Mouse (Mus musculus) neutrophil, adult 65 days (primary cell): ENCODE data around the gene BC107364. TPM values are rescaled to one million over a fixed set of nuclear protein-coding genes. Genes with fewer than 3 reads are reported as not detected.

ENCODE experiments used
- total RNA-seq: library from RNA; stranded (reverse); gene quantifications from 2 replicates; pipeline ENCODE4 v1.2.4, GENCODE M21; 2023

The BC107364 gene
- total RNA-seq, result not detected in 2 replicates

DNA sequence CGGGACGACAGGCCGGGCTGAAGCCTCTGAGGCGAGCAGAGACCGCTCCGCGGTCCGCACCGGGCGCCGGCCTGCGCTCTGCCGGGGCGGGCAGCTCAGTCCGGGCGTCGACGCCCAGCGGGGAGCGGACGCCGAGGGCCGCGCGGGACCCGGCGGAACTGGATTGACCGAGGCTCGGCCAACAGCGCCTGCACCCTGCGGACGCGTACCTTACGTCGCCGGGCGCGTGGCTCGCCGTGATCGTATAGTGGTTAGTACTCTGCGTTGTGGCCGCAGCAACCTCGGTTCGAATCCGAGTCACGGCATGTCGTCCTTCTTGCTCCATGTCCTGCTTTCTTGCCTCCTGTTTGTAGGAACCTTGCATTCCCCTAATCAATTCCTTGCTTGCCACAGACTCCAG lies at the start of gene BC107364:
Gene BC107364 (minus strand): TSS at position 45 of the 400 bp plus-strand sequence.

Other genes starting within 250 kb of the BC107364 start
- 1.1 and 2.9 TPM in 2 replicates for gene Bola1, start 232.6 kb downstream of the BC107364 start, total RNA-seq
- gene Hist2h2ab, start 232.4 kb downstream of the BC107364 start, total RNA-seq, result 11.8 and 12.8 TPM in 2 replicates
- gene Hist2h2ac, start 231.4 kb downstream of the BC107364 start, total RNA-seq, result 166 and 197 TPM in 2 replicates
- gene Hist2h2be, start 231.2 kb downstream of the BC107364 start, total RNA-seq, result 1.2 and 2.1 TPM in 2 replicates
- gene Hist2h3c2, start 213.2 kb downstream of the BC107364 start, total RNA-seq, result 234 and 345 TPM in 2 replicates
- 1,826 and 2,294 TPM in 2 replicates for gene Hist2h2aa2, start 212.0 kb downstream of the BC107364 start, total RNA-seq
- 29.7 and 30.1 TPM in 2 replicates for gene Hist2h2aa1, start 206.8 kb downstream of the BC107364 start, total RNA-seq
- gene Hist2h3c1, start 205.6 kb downstream of the BC107364 start, total RNA-seq, result not detected in 2 replicates
- gene Hist2h4, start 189.0 kb downstream of the BC107364 start, total RNA-seq, result 118 and 170 TPM in 2 replicates
- gene Hist2h3b, start 183.7 kb downstream of the BC107364 start, total RNA-seq, result 1,408 and 1,623 TPM in 2 replicates
- 992 and 1,162 TPM in 2 replicates for gene Hist2h2bb, start 182.6 kb downstream of the BC107364 start, total RNA-seq
- 0.63 and 1.9 TPM in 2 replicates for gene Fcgr1, start 158.3 kb downstream of the BC107364 start, total RNA-seq
- gene Hfe2, start 72.9 kb upstream of the BC107364 start, total RNA-seq, result not detected in 2 replicates
- 874 and 982 TPM in 2 replicates for gene Txnip, start 105.7 kb upstream of the BC107364 start, total RNA-seq
- gene Gm16253, start 124.7 kb upstream of the BC107364 start, total RNA-seq, result 0.82 TPM in 1 of 2 replicates, not detected in the other
- gene Polr3gl, start 141.9 kb upstream of the BC107364 start, total RNA-seq, result 13.5 and 16.6 TPM in 2 replicates
- gene Ankrd34a, start 144.3 kb upstream of the BC107364 start, total RNA-seq, result not detected in 2 replicates
- gene Lix1l, start 148.8 kb upstream of the BC107364 start, total RNA-seq, result 0.41 and 0.68 TPM in 2 replicates
- gene Rbm8a, start 177.6 kb upstream of the BC107364 start, total RNA-seq, result 52.4 and 66.7 TPM in 2 replicates
- 9.8 and 10.4 TPM in 2 replicates for gene Pex11b, start 183.1 kb upstream of the BC107364 start, total RNA-seq
- not detected in 2 replicates for gene Gm42957, start 183.2 kb upstream of the BC107364 start, total RNA-seq
- gene Itga10, start 193.3 kb upstream of the BC107364 start, total RNA-seq, result 0.47 and 0.84 TPM in 2 replicates
- not detected in 2 replicates for gene Ankrd35, start 217.8 kb upstream of the BC107364 start, total RNA-seq
- 35.0 and 35.4 TPM in 2 replicates for gene Pias3, start 244.1 kb upstream of the BC107364 start, total RNA-seq